Mouse (Mus musculus): ENCODE results near the gene Cmtr2. TPM values are rescaled to one million over a fixed set of nuclear protein-coding genes. Genes with fewer than 3 reads are reported as not detected.

Gene Cmtr2
- 1 to 10 TPM; 6.5 to 7.8 TPM for total RNA-seq (2021)
- long read RNA-seq, experiment 1, partial matches to known transcripts: 0 of 4 reads
- long read RNA-seq, experiment 1, other reads (novel, unspliced or antisense): 1 of 4 reads
- long read RNA-seq, experiment 2, partial matches to known transcripts: 0 of 2 reads
- long read RNA-seq, experiment 2, other reads (novel, unspliced or antisense): 0 of 2 reads

- DNase-seq: no peak
These were observed at the start of gene Cmtr2 for GRCm38 (mm10) chr8:110215365-110215764. Gene Cmtr2, plus strand, starts transcription at chr8:110215665.

- DNase-seq: no peak
These were observed 49.2 kb upstream of the Cmtr2 start for GRCm38 (mm10) chr8:110166270-110166669.

GRCm38 (mm10) chr8:110168046-110168445, 47.4 kb upstream of the Cmtr2 start, which contains the start of gene Calb2:
Gene Calb2, minus strand, starts transcription at chr8:110168210.
- peak; percentile 75 for DNase-seq

GRCm38 (mm10) chr8:110172161-110172560, 43.3 kb upstream of the Cmtr2 start:
- DNase-seq: no peak

- DNase-seq: no peak
These were observed 40.6 kb upstream of the Cmtr2 start for GRCm38 (mm10) chr8:110174826-110175225.

GRCm38 (mm10) chr8:110177359-110178155, 37.9 kb upstream of the Cmtr2 start:
- DNase-seq: peak; percentile 22

GRCm38 (mm10) chr8:110182735-110183367, 32.6 kb upstream of the Cmtr2 start:
- DNase-seq: no peak

- DNase-seq: peak; percentile 10
These were observed 31.7 kb upstream of the Cmtr2 start for GRCm38 (mm10) chr8:110183748-110184147.

GRCm38 (mm10) chr8:110185538-110185937, 29.9 kb upstream of the Cmtr2 start:
- no peak for DNase-seq

GRCm38 (mm10) chr8:110188961-110189750, 26.3 kb upstream of the Cmtr2 start:
- no peak for DNase-seq

GRCm38 (mm10) chr8:110196678-110197077, 18.8 kb upstream of the Cmtr2 start:
- DNase-seq: peak; percentile 79

- peak; percentile 20 for DNase-seq
These were observed 13.7 kb upstream of the Cmtr2 start for GRCm38 (mm10) chr8:110201806-110202205.

GRCm38 (mm10) chr8:110216253-110216652, 788 bp downstream of the Cmtr2 start:
- no peak for DNase-seq

- DNase-seq: no peak
These were observed 1.7 kb downstream of the Cmtr2 start for GRCm38 (mm10) chr8:110217198-110217597.

GRCm38 (mm10) chr8:110217681-110218131, 2.2 kb downstream of the Cmtr2 start:
- peak; percentile 100 for DNase-seq

- DNase-seq: no peak
These were observed 3.0 kb downstream of the Cmtr2 start for GRCm38 (mm10) chr8:110218511-110218910.

- peak; percentile 25 for DNase-seq
These were observed 5.5 kb downstream of the Cmtr2 start for GRCm38 (mm10) chr8:110220936-110221335.

GRCm38 (mm10) chr8:110230803-110231202, 15.3 kb downstream of the Cmtr2 start:
- no peak for DNase-seq

- no peak for DNase-seq
These were observed 27.1 kb downstream of the Cmtr2 start for GRCm38 (mm10) chr8:110242278-110243177.

GRCm38 (mm10) chr8:110244566-110244965, 29.1 kb downstream of the Cmtr2 start:
- no peak for DNase-seq

GRCm38 (mm10) chr8:110247238-110247637, 31.8 kb downstream of the Cmtr2 start:
- no peak for DNase-seq
